Mouse (Mus musculus) E14TG2a.4 (cell line): ENCODE measurements around the gene Sap30bp.
A peak's percentile ranks its signal among the peaks of the same experiment; 100 is the strongest.

Experiments
- H3K27me3 ChIP-seq: 2 replicates; pipeline ENCODE4 v1.6.1; 2014; ENCODE audit warnings: low read length, control low read depth; ENCODE audit not compliant: insufficient read depth
- H3K36me3 ChIP-seq: 2 replicates; pipeline ENCODE4 v1.6.1; 2014; ENCODE audit warnings: low read length, control low read depth; ENCODE audit not compliant: insufficient read depth
- H3K4me1 ChIP-seq: replicated peaks from 2 replicates; pipeline ENCODE4 v1.6.1; 2014; ENCODE audit warnings: low read depth, low read length, control low read depth
- H3K4me3 ChIP-seq: replicated peaks from 2 replicates; pipeline ENCODE4 v1.5.1; 2014; ENCODE audit warnings: mild to moderate bottlenecking, low read length
- H3K9me3 ChIP-seq: 2 replicates; pipeline ENCODE4 v1.6.1; 2014; ENCODE audit warnings: low read length, control low read depth
- CTCF ChIP-seq: conservative IDR thresholded peaks from 2 replicates; pipeline ENCODE4 v1.5.1; 2014; ENCODE audit warnings: low read length
- NANOG ChIP-seq: IDR thresholded peaks from 2 replicates; pipeline ENCODE4 v1.6.1; 2014; ENCODE audit warnings: borderline replicate concordance, low read length, mixed read lengths
- POU5F1 ChIP-seq: IDR thresholded peaks from 2 replicates; pipeline ENCODE4 v1.6.1; 2014; ENCODE audit warnings: low read length, borderline replicate concordance

Gene Sap30bp

DNA sequence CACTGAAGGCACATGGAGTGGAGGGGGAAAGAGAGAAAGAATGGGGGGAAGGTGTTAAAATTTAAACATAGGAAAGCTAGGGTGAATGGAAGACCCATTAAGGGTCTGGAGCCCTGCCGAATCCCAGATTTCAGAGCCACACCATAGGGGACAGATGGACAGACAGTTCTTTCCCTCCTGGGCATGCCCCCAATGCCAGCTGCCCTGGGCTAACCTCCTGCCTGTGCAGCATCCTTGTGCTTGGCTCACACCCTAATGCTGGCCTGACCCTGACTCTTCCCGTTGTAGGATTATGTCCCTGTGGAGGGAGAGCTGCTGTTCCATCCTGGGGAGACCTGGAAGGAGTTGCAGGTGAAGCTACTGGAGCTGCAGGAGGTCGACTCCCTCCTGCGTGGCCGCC, 64.6 kb downstream of the Sap30bp start:
- Histone ChIP-seq H3K9me3 (no peaks in the 10 kb centered on the region), H3K36me3 (no peaks in the 10 kb centered on the region), H3K4me1 (peaks cover 46% of the 10 kb centered on the region), H3K27me3 (peaks cover 9% of the 10 kb centered on the region), H3K4me3 (no peak overlapping the region)
- TF ChIP-seq POU5F1 (no peak), NANOG (no peak), CTCF (no peak)

GRCm38 (mm10) chr11:115999027-115999426, 65.9 kb downstream of the Sap30bp start:
- no peak for TF ChIP-seq CTCF
- TF ChIP-seq NANOG, result no peak
- TF ChIP-seq POU5F1, result no peak
- Histone ChIP-seq H3K4me1 (peaks cover 47% of the 10 kb centered on the region), H3K9me3 (no peaks in the 10 kb centered on the region), H3K36me3 (no peaks in the 10 kb centered on the region; the same call in 1 of the 2 replicates), H3K4me3 (no peak overlapping the region), H3K27me3 (peaks cover 19% of the 10 kb centered on the region)

GRCm38 (mm10) chr11:115999538-116000143, 66.6 kb downstream of the Sap30bp start:
- Histone ChIP-seq H3K4me3 (peak overlapping the region; percentile 46), H3K9me3 (no peaks in the 10 kb centered on the region), H3K27me3 (peaks cover 21% of the 10 kb centered on the region), H3K36me3 (no peaks in the 10 kb centered on the region; the same call in 1 of the 2 replicates), H3K4me1 (peaks cover 53% of the 10 kb centered on the region)
- TF ChIP-seq CTCF, result peak; percentile 57
- no peak for TF ChIP-seq POU5F1

DNA sequence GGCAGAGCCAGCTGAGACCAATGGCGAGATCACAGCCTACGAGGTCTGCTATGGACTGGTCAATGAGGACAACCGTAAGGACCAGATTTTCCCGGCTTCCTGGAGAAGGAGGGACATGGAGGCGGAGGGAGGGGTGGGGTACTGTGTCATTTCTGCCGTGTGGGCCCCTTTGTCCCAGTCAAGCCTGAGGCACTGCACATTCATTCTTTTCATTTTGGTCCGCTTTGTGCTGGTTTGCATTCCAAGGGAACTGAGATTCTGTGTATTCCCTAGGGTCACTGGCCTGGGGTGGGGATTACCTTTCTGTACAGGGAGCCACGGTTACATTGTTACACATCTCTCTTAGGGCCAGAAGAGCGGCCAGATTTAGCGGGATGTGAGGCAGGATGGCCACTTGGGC, 67.5 kb downstream of the Sap30bp start:
- Histone ChIP-seq H3K27me3 (peaks cover 21% of the 10 kb centered on the region), H3K4me3 (peak overlapping the region; percentile 46; the same call in 1 of the 2 replicates), H3K36me3 (peaks cover 2% of the 10 kb centered on the region), H3K9me3 (no peaks in the 10 kb centered on the region), H3K4me1 (peaks cover 57% of the 10 kb centered on the region)
- TF ChIP-seq NANOG, result no peak
- no peak for TF ChIP-seq POU5F1
- no peak for TF ChIP-seq CTCF

DNA sequence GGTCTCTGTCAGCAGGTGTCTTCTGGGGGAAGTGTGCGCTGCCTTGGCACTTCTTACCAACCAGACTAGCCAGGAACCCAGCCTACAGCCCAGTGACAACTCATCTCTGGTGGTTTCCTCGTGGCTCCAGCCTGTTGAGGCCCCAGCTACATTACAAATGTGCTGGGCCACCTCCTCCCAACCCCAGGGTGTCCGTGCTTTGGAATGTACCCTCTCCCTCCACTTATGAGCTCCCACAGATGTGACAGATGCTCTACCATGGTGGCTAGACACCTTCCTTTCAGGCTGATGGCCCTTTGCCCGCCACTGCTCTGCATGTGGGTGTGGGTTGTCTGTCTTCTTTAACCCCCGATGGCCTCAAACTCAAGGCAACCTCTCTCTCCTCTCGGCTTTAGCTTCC, 68.6 kb downstream of the Sap30bp start:
- TF ChIP-seq CTCF, result no peak
- no peak for TF ChIP-seq POU5F1
- TF ChIP-seq NANOG, result no peak

DNA sequence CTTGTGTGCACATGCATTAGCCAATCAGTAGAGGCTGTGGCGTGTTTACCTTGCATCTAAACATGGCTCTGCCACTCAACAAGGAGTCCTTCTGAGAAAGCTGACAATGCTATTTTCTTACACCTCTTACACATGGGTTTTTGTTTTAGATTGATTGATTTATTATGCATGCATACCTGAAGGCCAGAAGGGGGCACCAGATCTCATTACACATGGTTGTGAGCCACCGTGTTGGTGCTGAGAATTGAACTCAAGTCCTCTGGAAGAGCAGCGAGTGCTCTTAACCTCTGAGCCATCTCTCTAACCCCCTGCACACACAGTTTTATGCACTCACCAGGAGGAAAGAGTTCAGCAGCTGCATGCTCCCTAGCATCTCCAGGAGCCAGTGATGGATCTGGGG, 69.8 kb downstream of the Sap30bp start:
- Histone ChIP-seq H3K9me3 (no peaks in the 10 kb centered on the region), H3K36me3 (peaks cover 24% of the 10 kb centered on the region), H3K27me3 (peaks cover 21% of the 10 kb centered on the region), H3K4me1 (peaks cover 74% of the 10 kb centered on the region), H3K4me3 (no peak overlapping the region)
- TF ChIP-seq POU5F1, result no peak
- TF ChIP-seq CTCF, result peak; percentile 10; the same call in 1 of the 2 replicates
- TF ChIP-seq NANOG, result no peak

More for the DNA sequence above, 68.6 kb downstream of the Sap30bp start:
- H3K36me3 ChIP-seq, result peaks cover 13% of the 10 kb centered on the region
- peaks cover 68% of the 10 kb centered on the region for H3K4me1 ChIP-seq
- H3K9me3 ChIP-seq, result no peaks in the 10 kb centered on the region
- H3K4me3 ChIP-seq, result no peak overlapping the region
- H3K27me3 ChIP-seq, result peaks cover 21% of the 10 kb centered on the region

DNA sequence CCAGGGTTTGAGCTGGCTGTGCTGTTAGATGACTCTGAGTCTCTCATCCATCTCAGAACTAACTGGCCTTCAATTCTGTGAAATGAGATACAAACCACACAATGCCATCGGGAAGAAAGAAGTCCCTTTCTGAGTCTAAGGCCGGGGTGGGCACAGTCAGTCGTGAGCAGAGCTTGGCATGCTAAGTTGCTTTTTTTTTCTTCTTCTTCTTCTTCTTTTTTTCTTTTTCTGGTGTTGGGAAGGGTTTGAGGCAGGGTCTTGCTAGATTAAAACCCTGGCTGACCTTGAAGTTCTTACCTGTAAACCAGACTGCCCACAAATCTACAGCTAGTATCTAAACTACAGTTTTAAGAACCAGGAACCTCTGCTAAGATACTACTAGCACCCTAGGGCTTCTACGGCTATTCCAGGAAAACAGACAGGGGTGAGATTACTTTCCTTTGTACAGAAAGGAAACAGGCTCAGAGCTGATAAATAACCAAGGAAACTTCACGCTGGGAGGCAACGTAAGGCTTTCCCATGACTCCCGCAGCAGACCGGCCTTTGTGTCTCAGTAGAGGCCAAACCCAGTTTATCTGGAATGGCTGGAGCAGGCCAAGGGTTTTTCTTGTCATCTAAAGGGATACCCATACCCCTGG, 71.2 kb downstream of the Sap30bp start:
- Histone ChIP-seq H3K4me1 (peaks cover 81% of the 10 kb centered on the region), H3K9me3 (no peaks in the 10 kb centered on the region), H3K27me3 (peaks cover 21% of the 10 kb centered on the region), H3K4me3 (peak overlapping the region; percentile 66), H3K36me3 (peaks cover 38% of the 10 kb centered on the region)
- TF ChIP-seq POU5F1, result no peak
- no peak for TF ChIP-seq CTCF
- TF ChIP-seq NANOG, result no peak

DNA sequence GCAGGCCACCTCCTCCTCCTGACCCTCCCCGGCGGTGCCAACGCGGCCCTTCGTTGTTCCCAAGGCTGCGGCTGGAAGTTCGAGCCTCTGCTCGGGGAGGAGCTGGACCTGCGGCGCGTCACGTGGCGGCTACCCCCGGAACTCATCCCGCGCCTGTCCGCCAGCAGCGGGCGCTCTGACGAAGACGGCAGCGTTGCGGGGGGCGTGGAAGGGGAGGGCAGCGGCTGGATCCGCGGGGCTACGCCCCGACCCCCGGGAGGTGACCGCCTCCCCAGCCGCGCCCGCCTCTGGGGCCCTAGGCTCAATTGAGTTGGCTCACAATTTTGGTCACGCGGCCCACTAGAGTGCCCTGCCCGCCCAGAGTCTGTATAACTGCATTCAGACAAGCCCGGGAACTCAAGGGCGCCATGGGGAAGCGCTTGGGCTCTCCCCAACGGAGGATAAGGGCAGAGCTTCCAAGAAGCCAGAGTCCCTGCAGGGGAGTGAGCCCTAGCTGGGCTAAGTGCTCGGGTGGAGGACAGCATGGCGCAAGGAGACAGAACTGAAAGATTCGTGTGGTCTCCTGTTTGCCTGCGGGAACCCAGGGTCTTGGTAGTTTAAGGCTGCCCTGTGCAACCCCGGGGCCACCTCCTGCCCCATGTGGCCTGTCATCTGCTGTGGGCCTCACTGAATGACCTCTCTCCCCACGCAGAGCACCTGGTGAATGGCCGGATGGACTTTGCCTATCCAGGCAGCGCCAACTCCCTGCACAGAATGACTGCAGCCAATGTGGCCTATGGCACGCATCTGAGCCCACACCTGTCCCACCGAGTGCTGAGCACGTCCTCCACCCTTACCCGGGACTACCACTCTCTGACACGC, 72.0 kb downstream of the Sap30bp start:
- peak overlapping the region; percentile 66 for H3K4me3 ChIP-seq
- TF ChIP-seq POU5F1, result no peak
- no peak for TF ChIP-seq CTCF
- TF ChIP-seq NANOG, result no peak
- peaks cover 82% of the 10 kb centered on the region for H3K4me1 ChIP-seq

More for the DNA sequence above, 72.0 kb downstream of the Sap30bp start:
- Histone ChIP-seq H3K27me3 (peaks cover 16% of the 10 kb centered on the region), H3K36me3 (peaks cover 46% of the 10 kb centered on the region), H3K9me3 (no peaks in the 10 kb centered on the region)
